Mouse (Mus musculus): ENCODE measurements around the gene Znrf1.
A peak's percentile ranks its signal among the peaks of the same experiment; 100 is the strongest.

DNA sequence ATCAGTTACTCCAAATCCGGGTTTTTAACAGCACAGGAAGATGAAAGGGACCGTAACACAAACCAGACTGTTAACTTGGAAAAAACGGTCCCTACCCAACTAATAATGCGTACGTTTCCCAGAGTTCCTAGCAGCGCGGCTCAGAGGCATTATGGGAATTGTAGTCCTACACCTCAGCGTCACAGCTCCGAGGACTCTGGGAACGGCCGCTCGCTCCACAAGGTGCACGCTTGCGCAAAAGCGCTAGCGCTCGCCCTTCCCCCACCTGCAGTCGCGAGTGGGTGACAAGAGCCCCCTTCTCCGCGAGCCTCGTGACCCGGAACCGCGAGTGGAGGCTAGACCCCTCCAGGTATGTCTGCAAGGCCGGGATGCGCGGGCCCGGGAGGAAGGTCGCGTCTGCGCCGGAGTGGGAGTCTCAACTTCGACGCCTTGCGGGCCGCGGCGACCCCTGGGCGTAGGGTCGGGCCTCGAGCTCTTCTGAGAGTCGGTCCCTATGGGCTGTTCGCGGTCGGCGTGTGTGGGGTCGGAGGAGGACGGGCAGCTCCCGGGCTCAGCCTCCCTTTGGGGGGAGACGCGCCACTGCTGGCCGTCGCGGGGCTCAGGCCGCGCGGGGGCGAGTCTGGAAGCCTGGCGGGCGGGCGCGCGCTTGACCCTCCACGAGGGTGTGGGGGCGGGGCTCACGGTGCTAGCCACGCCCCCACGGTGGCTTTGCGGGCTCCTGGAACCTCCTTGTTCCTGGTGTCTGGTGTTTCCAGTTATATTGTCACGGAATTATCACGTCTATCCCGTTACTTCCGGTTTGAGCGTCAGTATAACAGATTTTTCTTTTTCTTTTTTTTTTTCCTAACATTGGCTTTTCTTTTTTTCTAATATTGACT, 107.6 kb downstream of the Znrf1 start, which contains the start of gene Zfp1:
- no peak for TF ChIP-seq CTCF (IDR thresholded peaks at IDR 0.05; ENCODE audit: borderline replicate concordance, extremely low read depth, insufficient read depth, insufficient read length)
- TF ChIP-seq POLR2A (IDR thresholded peaks at IDR 0.05; ENCODE audit: borderline replicate concordance, extremely low read depth, insufficient read depth, insufficient read length, poor library complexity, severe bottlenecking) = peak; percentile 90

All from brain, embryonic 14.5 days (tissue).